Mouse (Mus musculus) intestine, embryonic 14.5 days (tissue): ENCODE results near the gene Iqschfp. TPM values are rescaled to one million over a fixed set of nuclear protein-coding genes. Genes with fewer than 3 reads are reported as not detected.

Source experiments
- ATAC-seq: fragments of 200-750 bp; cut with Nextera tagmentation; replicated peaks from 2 replicates; pipeline ENCODE4 v1.8.0; 2017; ENCODE audit warnings: low read depth, moderate number of reproducible peaks, moderate TSS enrichment, moderate library complexity; ENCODE audit not compliant: low FRiP score, low TSS enrichment
- DNase-seq: peaks from one replicate; pipeline ENCODE4 v3.0.0-alpha.2; 2018; ENCODE audit warnings: low spot score
- H3K27ac ChIP-seq: fragments of 300-500 bp; sonication (generic); 2 replicates; pipeline ENCODE4 v1.5.1; 2014; ENCODE audit warnings: low read depth, mild to moderate bottlenecking, control low read depth
- H3K27me3 ChIP-seq: fragments of 300-500 bp; sonication (generic); replicated peaks from 2 replicates; pipeline ENCODE4 v1.6.1; 2014; ENCODE audit warnings: low read length, control low read depth; ENCODE audit not compliant: control insufficient read depth, insufficient read depth
- H3K36me3 ChIP-seq: fragments of 300-500 bp; sonication (generic); 2 replicates; pipeline ENCODE4 v1.6.1; 2014; ENCODE audit warnings: low read length, control low read depth; ENCODE audit not compliant: control insufficient read depth, insufficient read depth
- H3K4me1 ChIP-seq: fragments of 300-500 bp; sonication (generic); replicated peaks from 2 replicates; pipeline ENCODE4 v1.6.1; 2014; ENCODE audit warnings: low read length, control low read depth, mixed read lengths; ENCODE audit not compliant: control insufficient read depth, insufficient read depth
- H3K4me2 ChIP-seq: fragments of 300-500 bp; sonication (generic); 2 replicates; pipeline ENCODE4 v1.6.1; 2014; ENCODE audit warnings: low read length
- H3K4me3 ChIP-seq: fragments of 300-500 bp; sonication (generic); 2 replicates; pipeline ENCODE4 v1.5.1; 2014; ENCODE audit warnings: low read depth, low read length, control low read depth, mixed read lengths
- H3K9ac ChIP-seq: fragments of 300-500 bp; sonication (generic); 2 replicates; pipeline ENCODE4 v1.6.1; 2014; ENCODE audit warnings: mild to moderate bottlenecking, low read length
- H3K9me3 ChIP-seq: fragments of 300-500 bp; sonication (generic); 2 replicates; pipeline ENCODE4 v1.6.1; 2016; ENCODE audit warnings: low read length, control low read depth; ENCODE audit not compliant: control insufficient read depth
- WGBS: fragments of 180-500 bp; shearing (Covaris S2); extraction: QIAGEN DNeasy Blood & Tissue Kit; methylation state at CpG from one replicate; pipeline ENCODE4 v1.1.7; 2014; 5-methylcytosine and 5-hydroxymethylcytosine counted together
- polyA plus RNA-seq: library from polyadenylated mRNA; unstranded; fragments of >200 nt; fragmentation: Nextera tagmentation; extraction: Ambion mirVana; gene quantifications from 2 replicates; pipeline ENCODE4 v1.2.1, GENCODE M21; 2014

Gene Iqschfp
- polyA plus RNA-seq, 1 experiment from 2014 or later = not detected

- Histone ChIP-seq H3K9ac (no peak overlapping the region), H3K9me3 (no peaks in the 10 kb centered on the region), H3K4me2 (no peak overlapping the region), H3K27me3 (no peaks in the 10 kb centered on the region), H3K27ac (no peak overlapping the region), H3K4me1 (no peaks in the 10 kb centered on the region; the same call in 1 of the 2 replicates), H3K4me3 (no peak overlapping the region), H3K36me3 (no peaks in the 10 kb centered on the region)
- DNase-seq (no peak), ATAC-seq (no peak)
Observed at GRCm38 (mm10) chr3:68383672-68384071, 491.6 kb downstream of the Iqschfp start.

DNA sequence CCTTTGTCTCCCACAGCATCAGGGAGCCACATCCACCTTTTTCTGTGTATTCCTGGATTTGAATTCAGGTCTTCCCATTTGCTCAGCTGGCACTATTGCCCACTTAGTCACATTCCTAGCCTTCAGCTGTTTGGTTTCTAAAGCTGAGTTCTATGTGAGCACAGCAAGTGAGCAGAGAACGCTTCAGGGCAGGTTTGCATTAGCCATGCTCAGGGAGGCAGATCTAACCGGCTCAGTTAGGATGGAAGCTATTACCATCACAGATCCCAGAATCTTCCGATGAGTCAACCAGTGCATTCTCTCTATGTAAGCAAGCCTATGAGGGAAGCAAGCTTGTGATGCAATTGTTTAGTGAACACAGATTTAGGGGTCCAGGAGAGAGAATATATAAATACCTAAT lies 493.5 kb downstream of the Iqschfp start:
- ATAC-seq (no peak), DNase-seq (no peak)
- H3K4me3 ChIP-seq = no peak overlapping the region
- H3K9me3 ChIP-seq = no peaks in the 10 kb centered on the region
- H3K27ac ChIP-seq = no peak overlapping the region
- no peaks in the 10 kb centered on the region for H3K27me3 ChIP-seq
- 92% methylated on average over 3 of the region's 3 CpGs for WGBS
- no peak overlapping the region for H3K9ac ChIP-seq
- H3K4me2 ChIP-seq = no peak overlapping the region
- H3K36me3 ChIP-seq = no peaks in the 10 kb centered on the region
- no peaks in the 10 kb centered on the region for H3K4me1 ChIP-seq

DNA sequence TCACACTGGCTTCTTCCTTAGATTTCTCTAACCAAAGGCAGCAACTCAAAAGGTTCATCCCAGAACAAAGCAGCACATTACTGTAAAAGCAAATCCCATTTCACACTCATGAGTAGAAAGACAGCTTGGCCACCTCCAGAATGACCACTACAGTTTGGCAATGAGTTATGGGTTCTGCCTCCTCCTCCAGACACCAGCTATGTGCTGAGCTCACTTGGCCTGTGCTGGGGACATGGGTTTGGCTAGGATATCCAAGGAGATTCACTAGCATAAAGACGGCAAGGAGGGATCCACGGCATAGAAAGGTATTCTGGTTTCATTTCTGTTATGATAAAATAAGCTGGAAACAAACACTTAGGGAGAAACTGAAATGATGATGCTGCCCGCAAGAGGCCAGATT lies 496.0 kb downstream of the Iqschfp start:
- WGBS = 86% methylated on average over 3 of the region's 3 CpGs
- no peak for ATAC-seq
- Histone ChIP-seq H3K9me3 (no peaks in the 10 kb centered on the region), H3K36me3 (no peaks in the 10 kb centered on the region), H3K4me2 (no peak overlapping the region), H3K4me3 (no peak overlapping the region), H3K4me1 (no peaks in the 10 kb centered on the region), H3K27ac (no peak overlapping the region), H3K27me3 (no peaks in the 10 kb centered on the region), H3K9ac (no peak overlapping the region)
- DNase-seq = no peak

GRCm38 (mm10) chr3:68393578-68393977 lies 501.5 kb downstream of the Iqschfp start:
- no peaks in the 10 kb centered on the region for H3K36me3 ChIP-seq
- no peaks in the 10 kb centered on the region for H3K9me3 ChIP-seq
- no peaks in the 10 kb centered on the region for H3K27me3 ChIP-seq
- DNase-seq = no peak
- no peaks in the 10 kb centered on the region for H3K4me1 ChIP-seq
- H3K9ac ChIP-seq = no peak overlapping the region
- 85% methylated on average over 2 of the region's 2 CpGs for WGBS
- no peak overlapping the region for H3K4me3 ChIP-seq
- H3K27ac ChIP-seq = no peak overlapping the region
- no peak overlapping the region for H3K4me2 ChIP-seq
- ATAC-seq = no peak

DNA sequence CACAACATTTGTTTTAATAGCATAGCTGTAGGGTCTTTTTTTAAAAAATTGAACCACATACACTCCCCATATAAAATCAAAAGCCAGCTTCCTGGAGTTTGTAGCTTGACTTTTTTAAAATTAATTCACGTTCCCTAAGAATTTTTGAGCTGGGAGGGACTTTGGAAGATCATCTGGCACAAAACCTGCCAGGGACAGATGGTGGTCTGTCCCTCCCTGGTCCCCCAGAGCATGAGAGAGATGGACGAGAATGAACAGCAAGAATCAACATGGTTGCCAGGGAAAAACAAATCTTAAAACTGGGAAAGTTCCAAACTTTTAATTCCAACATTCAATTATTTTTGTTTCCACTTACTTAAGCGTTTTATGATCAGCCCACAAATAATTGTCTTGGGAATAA lies 506.7 kb downstream of the Iqschfp start:
- no peak for DNase-seq
- H3K36me3 ChIP-seq = no peaks in the 10 kb centered on the region
- H3K27me3 ChIP-seq = no peaks in the 10 kb centered on the region
- no peak overlapping the region for H3K9ac ChIP-seq
- H3K4me1 ChIP-seq = no peaks in the 10 kb centered on the region
- no peak for ATAC-seq
- WGBS = 77% methylated on average over 3 of the region's 3 CpGs
- H3K27ac ChIP-seq = no peak overlapping the region
- H3K9me3 ChIP-seq = no peaks in the 10 kb centered on the region
- no peak overlapping the region for H3K4me2 ChIP-seq
- H3K4me3 ChIP-seq = no peak overlapping the region

DNA sequence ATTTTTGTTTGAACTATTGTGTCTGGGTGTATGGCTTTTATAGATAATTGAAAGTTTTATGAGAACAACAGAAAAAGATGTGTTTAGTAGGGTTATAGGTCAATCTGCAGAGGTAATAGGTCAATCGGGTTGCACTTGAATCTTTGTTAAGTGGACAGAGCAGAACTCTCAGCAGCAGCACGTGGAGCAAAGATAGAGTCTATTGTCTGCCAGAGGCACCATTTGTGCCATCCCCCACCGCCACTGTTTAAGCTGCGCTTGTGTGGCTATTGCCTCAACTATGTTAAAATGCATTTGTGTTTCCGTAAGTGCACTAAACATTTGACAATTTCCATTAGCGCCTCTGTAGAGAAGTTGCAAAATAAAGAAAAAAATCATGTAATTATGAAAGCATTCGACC lies 508.1 kb downstream of the Iqschfp start:
- H3K27me3 ChIP-seq = no peaks in the 10 kb centered on the region
- H3K27ac ChIP-seq = no peak overlapping the region
- H3K4me2 ChIP-seq = no peak overlapping the region
- H3K9me3 ChIP-seq = no peaks in the 10 kb centered on the region
- no peak overlapping the region for H3K4me3 ChIP-seq
- no peaks in the 10 kb centered on the region for H3K36me3 ChIP-seq
- H3K9ac ChIP-seq = no peak overlapping the region
- no peak for DNase-seq
- H3K4me1 ChIP-seq = no peaks in the 10 kb centered on the region
- 72% methylated on average over 7 of the region's 7 CpGs for WGBS
- no peak for ATAC-seq

- no peak overlapping the region for H3K9ac ChIP-seq
- no peaks in the 10 kb centered on the region for H3K27me3 ChIP-seq
- WGBS = 86% methylated on average over 4 of the region's 4 CpGs
- H3K4me2 ChIP-seq = no peak overlapping the region
- DNase-seq = no peak
- H3K27ac ChIP-seq = no peak overlapping the region
- no peaks in the 10 kb centered on the region for H3K4me1 ChIP-seq
- no peak for ATAC-seq
- no peak overlapping the region for H3K4me3 ChIP-seq
- H3K36me3 ChIP-seq = no peaks in the 10 kb centered on the region
- no peaks in the 10 kb centered on the region for H3K9me3 ChIP-seq
Observed at GRCm38 (mm10) chr3:68403343-68403742, 511.3 kb downstream of the Iqschfp start.

DNA sequence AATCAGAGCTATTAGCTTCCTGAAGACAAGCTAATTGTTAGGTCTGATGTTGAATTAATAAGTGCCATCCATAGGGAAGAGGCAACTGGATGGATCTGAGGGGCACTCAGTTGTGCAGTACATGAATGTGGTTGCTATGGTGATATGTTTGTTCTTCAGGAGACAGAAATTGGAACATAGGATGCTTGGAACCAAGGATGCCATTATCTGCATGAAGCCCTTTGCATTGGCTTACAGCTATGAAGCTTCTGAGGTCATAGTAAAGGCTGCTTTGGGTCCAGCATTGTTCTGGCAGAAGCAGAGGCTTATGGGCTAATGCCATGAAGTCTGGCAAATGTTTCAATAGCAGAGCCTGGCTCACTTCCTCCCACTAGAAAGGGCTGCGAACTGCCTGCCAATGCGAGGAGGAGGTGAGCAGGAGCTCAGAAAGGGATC lies 511.8 kb downstream of the Iqschfp start:
- Histone ChIP-seq H3K9me3 (no peaks in the 10 kb centered on the region), H3K27me3 (no peaks in the 10 kb centered on the region), H3K4me1 (no peaks in the 10 kb centered on the region), H3K27ac (no peak overlapping the region), H3K4me2 (no peak overlapping the region), H3K9ac (no peak overlapping the region), H3K36me3 (no peaks in the 10 kb centered on the region), H3K4me3 (no peak overlapping the region)
- 64% methylated on average over 2 of the region's 2 CpGs for WGBS
- DNase-seq (no peak), ATAC-seq (no peak)

- H3K9ac ChIP-seq = no peak overlapping the region
- DNase-seq (no peak), ATAC-seq (no peak)
- H3K4me3 ChIP-seq = no peak overlapping the region
- H3K36me3 ChIP-seq = no peaks in the 10 kb centered on the region
- no peaks in the 10 kb centered on the region for H3K4me1 ChIP-seq
- no peak overlapping the region for H3K4me2 ChIP-seq
- no peaks in the 10 kb centered on the region for H3K27me3 ChIP-seq
- WGBS = 77% methylated on average over 5 of the region's 5 CpGs
- no peak overlapping the region for H3K27ac ChIP-seq
- H3K9me3 ChIP-seq = no peaks in the 10 kb centered on the region
Observed at GRCm38 (mm10) chr3:68405724-68406123, 513.7 kb downstream of the Iqschfp start.
